Mouse (Mus musculus) C2C12 (cell line): ENCODE results near the gene Rpl10-ps3.

Experiments used
- CEBPB ChIP-seq: IDR thresholded peaks from one replicate; pipeline ENCODE4 v1.6.1; 2011; ENCODE audit warnings: low read depth, mild to moderate bottlenecking, control low read depth, moderate library complexity
- CTCF ChIP-seq: IDR thresholded peaks from one replicate; pipeline ENCODE4 v1.5.1; 2011; ENCODE audit not compliant: control insufficient read depth, insufficient read depth, insufficient read length
- FOSL1 ChIP-seq: IDR thresholded peaks from one replicate; pipeline ENCODE4 v1.8.0; 2011; ENCODE audit warnings: mild to moderate bottlenecking, low read length; ENCODE audit not compliant: poor library complexity, insufficient read depth, severe bottlenecking
- MAX ChIP-seq: IDR thresholded peaks from one replicate; pipeline ENCODE4 v1.6.1; 2011; ENCODE audit warnings: mild to moderate bottlenecking, control low read depth
- MYOD1 ChIP-seq: IDR thresholded peaks from one replicate; pipeline ENCODE4 v1.6.1; 2011; ENCODE audit warnings: low read depth; ENCODE audit not compliant: control insufficient read depth, insufficient read length
- MYOG ChIP-seq: IDR thresholded peaks from one replicate; pipeline ENCODE4 v1.6.1; 2011; ENCODE audit not compliant: control insufficient read depth, insufficient read length; ENCODE audit errors: extremely low read depth
- USF1 ChIP-seq: IDR thresholded peaks from one replicate; pipeline ENCODE4 v1.6.1; 2011; ENCODE audit warnings: low read depth, mild to moderate bottlenecking, control low read depth, moderate library complexity

GRCm38 (mm10) chr9:50305046-50305445 is 39.7 kb downstream of the Rpl10-ps3 start:
- TF ChIP-seq CTCF (no peak), MAX (no peak), USF1 (no peak), CEBPB (no peak), MYOD1 (no peak), MYOG (no peak), FOSL1 (no peak)
